Mouse (Mus musculus) ovary, postnatal 36 days (tissue): ENCODE results near the gene F2rl3.

ENCODE experiments used
- DNase-seq: peaks from one replicate; pipeline ENCODE4 v3.0.0; 2022; ENCODE audit warnings: low spot score, mixed read lengths

The F2rl3 gene

DNA sequence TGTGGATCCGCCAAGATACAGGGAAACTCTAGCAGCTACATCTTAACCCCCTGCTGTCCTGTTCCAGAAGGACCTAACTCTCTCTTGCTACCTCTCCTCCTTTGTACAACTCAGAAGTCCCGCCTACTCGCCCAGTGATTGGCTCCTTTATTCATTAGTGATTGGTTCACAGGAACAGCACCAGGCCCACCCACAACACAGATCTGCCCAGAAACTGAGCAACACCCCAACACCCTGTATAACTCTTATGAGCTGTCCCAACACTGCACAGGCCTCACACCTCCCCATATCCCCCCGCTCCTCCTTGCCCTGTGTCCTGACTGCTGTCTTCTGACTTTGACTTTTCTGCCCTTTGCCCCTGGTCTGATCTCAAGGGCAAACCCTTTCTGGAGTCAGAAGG lies 4.0 kb downstream of the F2rl3 start:
- no peak for DNase-seq

DNA sequence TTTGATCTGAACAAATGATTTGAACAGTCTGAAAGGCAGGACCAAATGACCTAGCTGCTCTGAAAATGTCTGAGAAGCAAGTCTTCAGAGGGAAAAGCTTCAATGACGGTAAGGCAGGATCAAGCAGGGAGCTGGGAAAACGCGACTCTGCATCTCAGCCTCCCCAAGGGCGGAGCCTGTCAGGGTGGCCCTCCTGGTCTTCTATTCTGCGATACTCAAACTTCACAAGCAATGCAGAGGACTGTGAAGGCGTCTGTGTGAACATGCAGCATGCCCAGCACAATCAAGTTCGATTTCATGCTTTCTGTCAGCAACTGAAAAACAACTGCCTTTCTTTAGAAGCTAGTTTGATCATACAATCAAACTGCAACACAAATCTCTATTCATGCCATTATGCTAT lies 5.1 kb downstream of the F2rl3 start:
- DNase-seq = no peak

GRCm38 (mm10) chr8:72777797-72778196 lies 16.1 kb downstream of the F2rl3 start:
- no peak for DNase-seq

GRCm38 (mm10) chr8:72780644-72781043 lies 19.0 kb downstream of the F2rl3 start:
- DNase-seq = no peak

GRCm38 (mm10) chr8:72801583-72801982 lies 39.9 kb downstream of the F2rl3 start:
- DNase-seq = no peak

DNA sequence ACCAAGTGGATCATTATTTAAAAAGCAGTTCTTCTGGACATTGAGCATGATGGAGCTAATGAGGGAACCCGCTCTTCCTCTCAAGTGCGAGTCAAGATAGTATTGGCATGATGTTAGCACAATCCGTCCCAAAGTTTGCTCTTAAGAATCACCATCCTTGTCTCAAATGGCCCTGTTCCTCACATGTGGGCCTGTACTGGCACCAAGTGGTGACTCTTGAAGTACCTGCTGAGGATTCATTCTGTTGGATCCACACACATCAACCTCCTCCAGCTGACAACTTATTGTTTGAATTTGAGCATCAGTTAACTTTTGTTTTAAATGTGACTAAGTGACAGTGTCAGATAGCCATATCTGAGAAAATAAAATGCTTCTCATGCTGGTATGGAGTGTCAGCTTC lies 51.0 kb downstream of the F2rl3 start:
- no peak for DNase-seq
